Comparison of ENCODE assay signal across 8 mouse cellular contexts in genomic region chr11:26387087-26387611, GRCm38 (mm10). TPM values are rescaled to one million over a fixed set of nuclear protein-coding genes. Genes with fewer than 3 reads are reported as not detected.
DNase-seq lines count a peak whose midpoint lies in the region; ATAC-seq and TF ChIP-seq lines count a peak whose summit lies in the region.

No protein-coding gene starts in this region.

- peak overlapping the region; percentile 96 for H3K27ac ChIP-seq in hindbrain, embryonic 10.5 days
- H3K27ac ChIP-seq in lung, postnatal 0 days (ENCODE audit: low read length) = peak overlapping the region; percentile 75; the same call in 1 of the 2 replicates

- H3K4me3 ChIP-seq in hindbrain, embryonic 10.5 days = peak overlapping the region; percentile 67
- peak overlapping the region; percentile 81 for H3K4me3 ChIP-seq in lung, postnatal 0 days (ENCODE audit: low read depth, low read length)

- peak; percentile 74 for DNase-seq in MN1 (ENCODE audit: low spot score)
- peak; percentile 93 for DNase-seq in cerebellum, adult 9-10 months
- DNase-seq in hindbrain, embryonic 10.5 days (ENCODE audit: low spot score) = peak; percentile 94
- DNase-seq in layer of hippocampus, adult 9-11 months = peak; percentile 92
- DNase-seq in lung, postnatal 0 days (ENCODE audit: low spot score) = peak; percentile 96
- DNase-seq in ovary, postnatal 14 days (ENCODE audit: low spot score) = peak; percentile 85
- DNase-seq in thymus, postnatal 14 days = peak; percentile 95

- H3K27me3 ChIP-seq in hindbrain, embryonic 10.5 days (ENCODE audit: insufficient read depth, poor library complexity, severe bottlenecking) = no peaks in the 10 kb centered on the region
- no peaks in the 10 kb centered on the region for H3K27me3 ChIP-seq in lung, postnatal 0 days (replicated peaks; ENCODE audit: insufficient read depth, low read length)

- peak; percentile 72 for TF ChIP-seq CTCF in lung, postnatal 0 days (IDR thresholded peaks at IDR 0.05)

- peak overlapping the region; percentile 56 for H3K9ac ChIP-seq in lung, postnatal 0 days (replicated peaks; ENCODE audit: low read depth)

- under 1% methylated on average over 42 of the region's 42 CpGs for WGBS in hindbrain, embryonic 10.5 days
- 0% methylated on average over 42 of the region's 42 CpGs for WGBS in lung, postnatal 0 days

- H3K36me3 ChIP-seq in hindbrain, embryonic 10.5 days = peaks cover 5% of the 10 kb centered on the region; the same call in 1 of the 2 replicates
- H3K36me3 ChIP-seq in lung, postnatal 0 days (ENCODE audit: insufficient read depth, low read length) = no peaks in the 10 kb centered on the region

- H3K9me3 ChIP-seq in hindbrain, embryonic 10.5 days = no peaks in the 10 kb centered on the region
- H3K9me3 ChIP-seq in lung, postnatal 0 days (ENCODE audit: low read length) = no peaks in the 10 kb centered on the region

- peak; percentile 100 for ATAC-seq in frontal cortex, adult (ENCODE audit: low TSS enrichment)
- ATAC-seq in lung, postnatal 0 days = peak; percentile 100

- peak overlapping the region; percentile 67 for H3K4me2 ChIP-seq in lung, postnatal 0 days (replicated peaks; ENCODE audit: low read depth, low read length)

- H3K4me1 ChIP-seq in hindbrain, embryonic 10.5 days (replicated peaks) = peaks cover 11% of the 10 kb centered on the region; the same call in 1 of the 2 replicates
- H3K4me1 ChIP-seq in lung, postnatal 0 days (ENCODE audit: insufficient read depth, low read depth, low read length) = no peaks in the 10 kb centered on the region

- TF ChIP-seq EP300 in lung, postnatal 0 days (IDR thresholded peaks at IDR 0.05) = no peak

RNA-seq across cellular contexts. Expression of gene Fancl, which starts 1.2 kb away (rescaled TPM):
- 29.3 and 29.8 TPM in 2 replicates for polyA plus RNA-seq in hindbrain, embryonic 10.5 days (2016; fragmentation: Nextera tagmentation; extraction: Ambion mirVana)
- polyA plus RNA-seq in lung, postnatal 0 days (2015; fragmentation: Nextera tagmentation; extraction: Ambion mirVana) = 12.4 and 13.6 TPM in 2 replicates

Comparison
In these comparisons a context has a peak if more than half of its experiments do, and no peak if none do; other contexts are left out.
1. Peak in every context shown above with its lines: DNase-seq, ATAC-seq, H3K4me3 ChIP-seq and H3K27ac ChIP-seq.